Mouse (Mus musculus) embryonic facial prominence, embryonic 10.5 days (tissue): ENCODE data around the gene Agap1. TPM values are rescaled to one million over a fixed set of nuclear protein-coding genes. Genes with fewer than 3 reads are reported as not detected.

Experiments
- DNase-seq: peaks from one replicate; pipeline ENCODE4 v3.0.0-alpha.2; 2017; ENCODE audit warnings: low spot score
- H3K27ac ChIP-seq: fragments of 300-500 bp; sonication (generic); replicated peaks from 2 replicates; pipeline ENCODE4 v1.5.1; 2016; ENCODE audit warnings: mild to moderate bottlenecking
- H3K27me3 ChIP-seq: fragments of 300-500 bp; sonication (generic); replicated peaks from 2 replicates; pipeline ENCODE4 v1.6.1; 2016; ENCODE audit warnings: low read depth, mild to moderate bottlenecking; ENCODE audit not compliant: poor library complexity, severe bottlenecking
- H3K36me3 ChIP-seq: fragments of 300-500 bp; sonication (generic); replicated peaks from 2 replicates; pipeline ENCODE4 v1.6.1; 2016; ENCODE audit warnings: mild to moderate bottlenecking, moderate library complexity
- H3K4me1 ChIP-seq: fragments of 300-500 bp; sonication (generic); 2 replicates; pipeline ENCODE4 v1.6.1; 2016
- H3K4me3 ChIP-seq: fragments of 300-500 bp; sonication (generic); 2 replicates; pipeline ENCODE4 v1.5.1; 2016; ENCODE audit warnings: mild to moderate bottlenecking, moderate library complexity
- H3K9me3 ChIP-seq: fragments of 300-500 bp; sonication (generic); 2 replicates; pipeline ENCODE4 v1.6.1; 2016; ENCODE audit warnings: mild to moderate bottlenecking
- WGBS: fragments of 180-500 bp; shearing (Covaris S2); methylation state at CpG from one replicate; pipeline ENCODE4 v1.1.7; 2016; 5-methylcytosine and 5-hydroxymethylcytosine counted together
- polyA plus RNA-seq: library from polyadenylated mRNA; unstranded; fragments of >200 nt; fragmentation: Nextera tagmentation; extraction: Ambion mirVana; gene quantifications from 2 replicates; pipeline ENCODE4 v1.2.1, GENCODE M21; 2016

Agap1 gene
- polyA plus RNA-seq, 1 experiment from 2014 or later, result 13.6 TPM

DNA sequence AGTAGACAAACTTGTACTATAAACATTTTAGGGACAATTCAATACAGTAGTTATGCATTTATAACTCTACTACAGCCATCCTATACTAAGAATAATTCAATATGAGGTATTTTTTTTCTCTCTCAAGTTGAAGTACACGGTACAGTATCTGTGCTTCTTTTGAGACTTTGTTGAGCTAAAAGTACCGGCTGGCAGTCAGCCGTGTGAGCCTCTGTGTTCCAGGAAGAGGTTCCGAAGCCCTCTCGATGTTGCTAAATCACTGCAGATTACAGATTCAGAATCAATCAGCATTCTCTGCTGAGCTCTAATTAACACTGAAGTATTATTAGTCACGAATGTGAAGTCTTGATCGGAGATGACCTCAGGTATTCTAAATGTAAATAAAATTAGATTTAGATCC lies 196.0 kb downstream of the Agap1 start:
- Histone ChIP-seq H3K4me1 (0 out of 2 replicates have a peak, but pooled peaks cover 2% of the 10 kb centered on the region), H3K27ac (no peak overlapping the region), H3K36me3 (peaks cover 15% of the 10 kb centered on the region; the same call in 1 of the 2 replicates), H3K27me3 (no peaks in the 10 kb centered on the region), H3K4me3 (no peak overlapping the region), H3K9me3 (no peaks in the 10 kb centered on the region)
- no peak for DNase-seq
- WGBS, result 90% methylated on average over 7 of the region's 7 CpGs

DNA sequence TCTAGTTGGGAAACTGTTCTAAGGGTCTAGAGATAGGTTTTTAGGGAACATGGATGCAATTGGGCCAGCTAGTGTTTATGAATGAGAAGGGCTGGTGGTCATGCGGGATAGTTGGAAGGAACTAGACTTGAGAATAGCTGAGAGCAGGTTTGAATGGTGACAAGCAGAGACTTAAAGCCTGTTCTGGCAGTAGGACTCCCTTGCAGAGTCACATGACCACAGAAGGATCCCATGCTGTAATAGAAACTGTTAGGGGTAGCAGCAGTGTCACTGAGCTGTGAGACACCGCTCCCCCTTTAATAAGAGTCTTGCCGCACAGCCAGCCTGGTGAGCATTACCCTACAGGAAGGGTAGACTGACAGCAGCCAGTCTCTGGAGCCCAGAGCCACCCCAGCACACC lies 201.6 kb downstream of the Agap1 start:
- 85% methylated on average over 3 of the region's 3 CpGs for WGBS
- H3K27ac ChIP-seq, result no peak overlapping the region
- H3K36me3 ChIP-seq, result peaks cover 18% of the 10 kb centered on the region
- H3K4me3 ChIP-seq, result no peak overlapping the region
- no peak for DNase-seq
- peaks cover 12% of the 10 kb centered on the region; the same call in 1 of the 2 replicates for H3K4me1 ChIP-seq
- no peaks in the 10 kb centered on the region for H3K27me3 ChIP-seq
- no peaks in the 10 kb centered on the region for H3K9me3 ChIP-seq

DNA sequence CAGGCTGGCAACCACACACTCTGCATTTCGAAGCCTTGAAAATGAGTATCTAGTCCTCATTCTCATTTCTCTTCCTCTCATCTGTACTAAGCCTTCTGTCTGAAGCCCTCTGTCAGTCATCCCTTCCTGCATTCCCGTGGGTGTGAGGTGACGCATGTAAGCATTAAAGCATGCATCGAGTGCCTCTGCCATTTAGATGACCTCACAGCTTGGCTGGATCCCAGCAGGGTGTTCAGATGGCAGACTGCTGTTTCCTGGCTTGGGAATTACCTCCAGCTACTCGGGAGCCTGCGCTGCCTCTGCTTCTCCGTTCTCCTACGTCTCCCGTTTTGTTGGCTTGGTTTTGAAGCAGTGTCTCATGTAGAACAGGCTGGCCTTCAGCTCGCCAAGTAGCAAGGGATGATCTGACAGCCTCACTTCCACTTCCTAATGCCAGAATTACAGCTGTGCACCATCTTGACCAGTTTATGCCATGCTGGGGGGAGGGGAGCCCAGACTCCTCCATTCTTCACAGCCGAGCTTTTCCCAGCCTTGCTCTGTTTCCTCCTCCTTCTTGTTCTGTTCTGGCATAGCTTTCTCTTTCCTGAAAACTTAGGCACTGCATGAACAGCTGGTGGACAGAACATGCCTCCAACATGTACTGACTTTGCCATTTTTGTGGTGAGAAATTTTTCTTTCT lies 202.2 kb downstream of the Agap1 start:
- peaks cover 14% of the 10 kb centered on the region for H3K4me1 ChIP-seq
- WGBS, result 67% methylated on average over 11 of the region's 11 CpGs
- no peak overlapping the region for H3K4me3 ChIP-seq
- H3K36me3 ChIP-seq, result peaks cover 14% of the 10 kb centered on the region
- DNase-seq, result no peak
- no peak overlapping the region for H3K27ac ChIP-seq
- H3K9me3 ChIP-seq, result no peaks in the 10 kb centered on the region
- no peaks in the 10 kb centered on the region for H3K27me3 ChIP-seq

DNA sequence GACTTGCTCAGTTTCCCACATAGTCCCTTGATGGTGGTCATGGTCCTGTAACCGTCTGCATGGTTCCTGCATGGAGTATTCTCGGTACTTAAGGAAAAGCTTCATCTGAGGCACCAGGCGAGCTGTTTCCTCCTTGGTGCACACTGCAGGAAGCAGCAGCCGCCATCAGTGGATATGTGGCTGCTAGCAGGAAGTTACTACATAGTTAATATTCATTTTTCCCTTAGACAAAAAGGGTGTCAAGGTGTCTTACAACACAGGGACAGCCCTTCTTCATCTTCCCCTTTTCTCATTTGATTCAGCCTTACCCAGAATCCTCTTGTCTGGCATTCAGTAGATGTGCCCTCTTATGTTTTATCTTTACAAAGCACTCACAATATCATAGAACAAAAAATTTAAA lies 206.2 kb downstream of the Agap1 start:
- Histone ChIP-seq H3K36me3 (peaks cover 28% of the 10 kb centered on the region), H3K4me1 (peaks cover 17% of the 10 kb centered on the region), H3K27ac (no peak overlapping the region), H3K27me3 (no peaks in the 10 kb centered on the region), H3K4me3 (no peak overlapping the region), H3K9me3 (no peaks in the 10 kb centered on the region)
- 89% methylated on average over 4 of the region's 4 CpGs for WGBS
- DNase-seq, result no peak

DNA sequence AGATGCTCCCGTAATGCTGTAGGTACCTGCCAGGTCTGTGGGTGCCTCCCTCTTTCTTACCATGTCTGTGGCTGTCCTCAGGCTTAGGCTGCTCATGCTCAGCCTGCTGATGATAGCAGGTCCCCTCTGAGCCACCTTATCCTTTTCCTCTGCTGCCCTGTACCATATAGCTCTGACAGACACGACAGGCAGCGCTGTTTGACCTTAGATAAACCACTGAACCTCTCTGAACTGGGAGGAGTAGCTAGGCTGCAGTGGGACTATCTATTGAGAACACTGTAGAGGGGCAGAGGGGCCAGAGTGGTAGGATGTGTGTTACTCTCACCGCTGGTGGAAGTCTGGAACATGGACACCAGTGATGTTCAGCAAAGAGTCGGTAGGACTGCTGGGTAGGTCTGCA lies 211.5 kb downstream of the Agap1 start:
- H3K36me3 ChIP-seq, result peaks cover 64% of the 10 kb centered on the region
- DNase-seq, result no peak
- H3K27me3 ChIP-seq, result peaks cover 5% of the 10 kb centered on the region; the same call in 1 of the 2 replicates
- peaks cover 15% of the 10 kb centered on the region for H3K4me1 ChIP-seq
- H3K9me3 ChIP-seq, result no peaks in the 10 kb centered on the region
- no peak overlapping the region for H3K27ac ChIP-seq
- 90% methylated on average over 5 of the region's 5 CpGs for WGBS
- no peak overlapping the region for H3K4me3 ChIP-seq

DNA sequence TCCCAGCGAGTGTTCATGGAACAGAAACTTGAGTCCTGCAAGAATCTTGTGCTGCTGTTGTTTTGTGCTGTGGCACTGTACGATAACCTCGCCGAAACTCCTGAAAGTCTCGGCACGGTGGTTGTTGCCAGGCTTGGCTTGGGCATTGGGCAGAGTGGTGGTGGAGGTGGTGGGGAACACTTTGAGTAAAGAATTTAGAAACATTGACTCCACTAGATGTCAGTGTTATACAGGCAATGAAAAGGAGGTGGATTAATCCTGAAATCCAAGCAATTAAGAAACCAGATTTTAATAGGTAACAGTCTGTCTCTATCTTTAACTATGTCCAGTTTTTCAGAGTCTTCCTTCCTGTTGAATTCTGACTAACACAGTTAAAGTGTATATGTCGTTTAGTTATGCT lies 212.8 kb downstream of the Agap1 start:
- H3K27ac ChIP-seq, result no peak overlapping the region
- no peaks in the 10 kb centered on the region for H3K9me3 ChIP-seq
- 91% methylated on average over 7 of the region's 7 CpGs for WGBS
- H3K4me1 ChIP-seq, result peaks cover 13% of the 10 kb centered on the region
- no peak overlapping the region for H3K4me3 ChIP-seq
- peaks cover 76% of the 10 kb centered on the region for H3K36me3 ChIP-seq
- H3K27me3 ChIP-seq, result peaks cover 5% of the 10 kb centered on the region; the same call in 1 of the 2 replicates
- no peak for DNase-seq

DNA sequence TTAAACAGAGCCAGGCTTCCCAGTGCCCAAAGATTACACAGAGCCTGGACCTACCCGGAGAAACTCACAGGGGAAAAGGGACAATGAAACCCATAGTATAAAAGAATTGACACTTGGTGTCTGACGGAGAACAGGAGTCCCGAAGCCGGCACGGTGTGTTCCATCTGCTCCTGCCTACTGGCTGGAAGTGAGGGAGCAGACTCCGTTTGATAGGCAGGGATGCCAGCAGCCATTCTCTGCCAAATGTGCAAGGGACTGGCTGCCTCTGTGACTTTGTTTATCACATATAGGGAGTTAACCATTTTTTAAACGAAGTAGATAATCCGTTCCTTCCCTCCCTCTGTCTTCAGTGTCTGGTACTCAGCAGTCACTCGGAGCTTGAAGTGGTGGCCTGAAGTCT lies 214.0 kb downstream of the Agap1 start:
- peaks cover 84% of the 10 kb centered on the region for H3K36me3 ChIP-seq
- peaks cover 5% of the 10 kb centered on the region; the same call in 1 of the 2 replicates for H3K27me3 ChIP-seq

DNA sequence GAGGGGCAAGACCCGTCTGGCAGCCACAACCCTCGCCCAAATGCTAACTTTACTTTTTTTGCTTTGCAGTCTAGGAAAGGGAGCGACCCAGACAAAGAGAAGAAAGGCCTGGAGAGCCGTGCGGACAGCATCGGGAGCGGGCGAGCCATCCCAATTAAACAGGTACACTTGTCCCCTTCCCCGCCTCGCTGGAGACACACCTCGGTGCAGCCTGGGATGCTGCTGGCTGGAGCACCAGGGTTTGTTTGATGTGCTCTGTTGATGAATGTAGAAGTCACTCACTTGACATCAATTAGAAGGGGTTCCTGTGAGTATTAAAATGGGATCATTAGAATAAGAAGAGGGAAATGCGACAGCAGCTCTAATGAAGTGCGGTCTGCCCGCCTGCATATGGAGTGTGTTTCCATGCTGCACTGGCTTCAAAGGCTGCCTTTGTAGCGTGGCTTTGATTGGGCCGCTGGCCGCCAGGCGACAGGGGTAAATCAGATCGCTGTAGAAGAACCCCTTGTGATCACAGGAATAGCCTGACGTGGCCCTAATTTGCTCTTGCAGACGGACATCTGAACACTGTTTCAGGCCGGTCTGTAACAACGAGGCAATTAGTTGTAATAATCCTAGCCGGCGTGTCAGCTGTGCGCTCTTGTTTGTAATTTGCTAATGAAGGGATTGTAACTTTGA lies 216.6 kb downstream of the Agap1 start:
- H3K27ac ChIP-seq, result no peak overlapping the region
- peak; percentile 41 for DNase-seq
- H3K36me3 ChIP-seq, result peaks cover 85% of the 10 kb centered on the region
- no peak overlapping the region for H3K4me3 ChIP-seq
- WGBS, result 68% methylated on average over 26 of the region's 26 CpGs
- peaks cover 5% of the 10 kb centered on the region; the same call in 1 of the 2 replicates for H3K27me3 ChIP-seq
- H3K9me3 ChIP-seq, result peaks cover 6% of the 10 kb centered on the region; the same call in 1 of the 2 replicates
- H3K4me1 ChIP-seq, result peaks cover 13% of the 10 kb centered on the region

More for the DNA sequence above, 214.0 kb downstream of the Agap1 start:
- WGBS, result 84% methylated on average over 9 of the region's 9 CpGs
- Histone ChIP-seq H3K4me1 (peaks cover 13% of the 10 kb centered on the region), H3K9me3 (peaks cover 6% of the 10 kb centered on the region; the same call in 1 of the 2 replicates), H3K4me3 (no peak overlapping the region), H3K27ac (no peak overlapping the region)
- DNase-seq, result no peak

DNA sequence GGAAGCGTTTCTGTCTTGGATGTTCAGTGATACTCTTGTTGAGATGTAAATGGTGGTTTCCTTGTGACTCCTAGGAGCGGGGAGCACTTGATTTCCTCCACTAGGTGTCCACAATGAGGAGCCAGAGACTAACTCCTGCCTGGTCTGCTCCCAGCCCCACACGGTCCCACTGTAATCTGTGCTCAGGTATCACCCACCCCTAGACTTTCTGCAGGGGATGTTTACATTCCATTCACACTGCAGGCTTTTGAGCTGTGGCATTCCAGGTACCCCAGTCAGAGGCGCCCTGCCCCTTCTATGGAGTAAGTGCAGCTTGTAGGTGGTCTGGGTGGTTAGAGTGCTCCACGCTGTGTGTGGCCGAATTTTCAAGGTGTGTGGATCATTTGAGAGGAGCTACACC lies 218.5 kb downstream of the Agap1 start:
- peaks cover 13% of the 10 kb centered on the region for H3K4me1 ChIP-seq
- peaks cover 5% of the 10 kb centered on the region; the same call in 1 of the 2 replicates for H3K27me3 ChIP-seq
- H3K9me3 ChIP-seq, result peaks cover 6% of the 10 kb centered on the region; the same call in 1 of the 2 replicates
- no peak overlapping the region for H3K27ac ChIP-seq
- H3K36me3 ChIP-seq, result peaks cover 87% of the 10 kb centered on the region
- WGBS, result 90% methylated on average over 6 of the region's 6 CpGs
- no peak overlapping the region for H3K4me3 ChIP-seq
- DNase-seq, result no peak

DNA sequence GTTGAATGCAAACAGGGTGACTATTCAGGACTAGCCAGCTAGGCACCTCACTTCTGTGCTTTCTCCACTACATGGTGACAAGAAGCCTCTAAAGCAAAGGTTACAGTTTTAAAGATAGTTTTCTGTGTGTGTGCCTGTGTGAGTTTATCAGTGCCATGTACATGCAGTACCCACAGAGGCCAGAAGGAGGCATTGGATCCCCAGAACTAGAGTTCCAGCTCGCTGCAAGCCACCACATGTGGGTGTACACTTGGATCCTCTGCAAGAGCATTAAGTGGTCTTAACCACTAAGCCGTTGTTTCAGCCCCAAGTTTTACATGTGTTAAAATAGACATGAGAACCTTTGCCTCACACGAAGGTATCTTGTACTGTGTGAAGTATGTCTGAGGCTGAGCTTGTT lies 219.1 kb downstream of the Agap1 start:
- H3K36me3 ChIP-seq, result peaks cover 91% of the 10 kb centered on the region
- H3K9me3 ChIP-seq, result peaks cover 6% of the 10 kb centered on the region; the same call in 1 of the 2 replicates
- H3K27ac ChIP-seq, result no peak overlapping the region
- H3K27me3 ChIP-seq, result peaks cover 4% of the 10 kb centered on the region; the same call in 1 of the 2 replicates
- WGBS, result 81% methylated on average over 3 of the region's 3 CpGs
- H3K4me3 ChIP-seq, result no peak overlapping the region
- H3K4me1 ChIP-seq, result peaks cover 13% of the 10 kb centered on the region
- peak; percentile 34 for DNase-seq

DNA sequence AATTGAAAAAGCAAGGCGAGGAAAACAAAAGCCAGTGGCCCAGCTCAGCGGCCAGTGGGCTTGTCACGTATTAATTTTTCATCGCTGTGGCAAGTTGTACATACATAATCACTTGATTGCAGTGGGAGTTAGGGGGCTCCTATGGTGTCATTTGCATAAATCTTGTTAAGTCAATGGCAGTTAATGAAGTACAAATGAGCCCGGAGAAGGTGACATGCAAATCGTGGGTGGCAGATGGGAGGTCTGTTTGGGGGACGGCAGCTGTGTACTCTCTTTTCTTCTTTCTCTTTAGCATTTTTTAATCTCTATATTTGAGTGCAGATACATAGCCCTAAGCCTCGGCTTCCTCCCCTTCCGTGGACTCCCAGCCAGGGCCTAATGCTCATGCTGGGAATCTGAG lies 220.1 kb downstream of the Agap1 start:
- no peak for DNase-seq
- no peaks in the 10 kb centered on the region; the same call in 1 of the 2 replicates for H3K27me3 ChIP-seq
- 90% methylated on average over 9 of the region's 9 CpGs for WGBS
- no peak overlapping the region for H3K4me3 ChIP-seq
- H3K27ac ChIP-seq, result no peak overlapping the region
- peaks cover 13% of the 10 kb centered on the region for H3K4me1 ChIP-seq
- peaks cover 85% of the 10 kb centered on the region for H3K36me3 ChIP-seq
- H3K9me3 ChIP-seq, result peaks cover 6% of the 10 kb centered on the region; the same call in 1 of the 2 replicates

DNA sequence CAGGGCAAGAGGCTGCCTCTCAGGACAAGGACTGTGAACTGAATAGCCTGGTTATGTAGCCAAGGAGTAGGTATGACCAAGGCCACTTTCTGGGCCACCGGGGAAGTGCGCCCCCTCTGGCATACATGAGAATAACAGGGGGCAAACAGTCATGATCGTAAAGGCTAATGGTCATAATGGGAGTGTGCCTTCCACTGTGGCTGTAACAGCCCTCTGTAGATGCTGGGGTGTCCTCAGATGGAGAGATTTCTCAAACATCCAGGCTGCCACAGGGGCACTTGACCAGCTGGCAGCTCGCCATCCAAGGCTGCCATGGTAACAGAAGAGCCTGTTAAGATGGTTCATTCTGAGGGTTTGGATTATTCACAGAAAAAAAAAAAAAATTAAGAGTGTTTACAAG lies 221.8 kb downstream of the Agap1 start:
- 73% methylated on average over 4 of the region's 4 CpGs for whole genome bisulfite sequencing
- H3K36me3 ChIP-seq, result peaks cover 71% of the 10 kb centered on the region

More for the DNA sequence above, 221.8 kb downstream of the Agap1 start:
- peaks cover 6% of the 10 kb centered on the region; the same call in 1 of the 2 replicates for H3K9me3 ChIP-seq
- no peaks in the 10 kb centered on the region for H3K27me3 ChIP-seq
- H3K4me1 ChIP-seq, result peaks cover 5% of the 10 kb centered on the region
- H3K27ac ChIP-seq, result no peak overlapping the region
- no peak overlapping the region for H3K4me3 ChIP-seq
- DNase-seq, result no peak
